Mouse (Mus musculus) liver, embryonic 16.5 days (tissue): ENCODE measurements around the gene Syt13. TPM values are rescaled to one million over a fixed set of nuclear protein-coding genes. Genes with fewer than 3 reads are reported as not detected.

Source experiments
- ATAC-seq: fragments of 200-750 bp; cut with Nextera tagmentation; 2 replicates; pipeline ENCODE4 v1.8.0; 2017; ENCODE audit warnings: low read depth, mild to moderate bottlenecking, moderate number of reproducible peaks, moderate library complexity
- H3K27ac ChIP-seq: fragments of 300-500 bp; sonication (generic); 2 replicates; pipeline ENCODE4 v1.5.1; 2014; ENCODE audit warnings: mild to moderate bottlenecking, low read length
- H3K27me3 ChIP-seq: fragments of 300-500 bp; sonication (generic); 2 replicates; pipeline ENCODE4 v1.6.1; 2014; ENCODE audit warnings: low read depth, low read length, mixed read lengths; ENCODE audit not compliant: control insufficient read depth, insufficient read depth
- H3K36me3 ChIP-seq: fragments of 300-500 bp; sonication (generic); 2 replicates; pipeline ENCODE4 v1.6.1; 2014; ENCODE audit warnings: mild to moderate bottlenecking; ENCODE audit not compliant: control insufficient read depth, insufficient read depth
- H3K4me1 ChIP-seq: fragments of 300-500 bp; sonication (generic); 2 replicates; pipeline ENCODE4 v1.6.1; 2014; ENCODE audit warnings: low read depth, low read length, mixed read lengths; ENCODE audit not compliant: control insufficient read depth
- H3K4me2 ChIP-seq: fragments of 300-500 bp; sonication (generic); 2 replicates; pipeline ENCODE4 v1.6.1; 2014; ENCODE audit warnings: low read depth, low read length, mixed read lengths
- H3K4me3 ChIP-seq: fragments of 300-500 bp; sonication (generic); 2 replicates; pipeline ENCODE4 v1.5.1; 2014; ENCODE audit warnings: low read depth, mild to moderate bottlenecking, low read length
- H3K9ac ChIP-seq: fragments of 300-500 bp; sonication (generic); 2 replicates; pipeline ENCODE4 v1.6.1; 2014; ENCODE audit warnings: low read depth, low read length
- H3K9me3 ChIP-seq: fragments of 300-500 bp; sonication (generic); replicated peaks from 2 replicates; pipeline ENCODE4 v1.6.1; 2016; ENCODE audit warnings: low read length; ENCODE audit not compliant: control insufficient read depth
- WGBS: fragments of 180-500 bp; shearing (Covaris S2); extraction: QIAGEN DNeasy Blood & Tissue Kit; methylation state at CpG from one replicate; pipeline ENCODE4 v1.1.7; 2014; ENCODE audit not compliant: insufficient replicate concordance; 5-methylcytosine and 5-hydroxymethylcytosine counted together
- polyA plus RNA-seq: library from polyadenylated mRNA; unstranded; fragments of >200 nt; fragmentation: Nextera tagmentation; extraction: Ambion mirVana; gene quantifications from 2 replicates; pipeline ENCODE4 v1.2.1, GENCODE M21; 2015

Gene Syt13
- polyA plus RNA-seq, 1 experiment from 2014 or later = 0.14 TPM

DNA sequence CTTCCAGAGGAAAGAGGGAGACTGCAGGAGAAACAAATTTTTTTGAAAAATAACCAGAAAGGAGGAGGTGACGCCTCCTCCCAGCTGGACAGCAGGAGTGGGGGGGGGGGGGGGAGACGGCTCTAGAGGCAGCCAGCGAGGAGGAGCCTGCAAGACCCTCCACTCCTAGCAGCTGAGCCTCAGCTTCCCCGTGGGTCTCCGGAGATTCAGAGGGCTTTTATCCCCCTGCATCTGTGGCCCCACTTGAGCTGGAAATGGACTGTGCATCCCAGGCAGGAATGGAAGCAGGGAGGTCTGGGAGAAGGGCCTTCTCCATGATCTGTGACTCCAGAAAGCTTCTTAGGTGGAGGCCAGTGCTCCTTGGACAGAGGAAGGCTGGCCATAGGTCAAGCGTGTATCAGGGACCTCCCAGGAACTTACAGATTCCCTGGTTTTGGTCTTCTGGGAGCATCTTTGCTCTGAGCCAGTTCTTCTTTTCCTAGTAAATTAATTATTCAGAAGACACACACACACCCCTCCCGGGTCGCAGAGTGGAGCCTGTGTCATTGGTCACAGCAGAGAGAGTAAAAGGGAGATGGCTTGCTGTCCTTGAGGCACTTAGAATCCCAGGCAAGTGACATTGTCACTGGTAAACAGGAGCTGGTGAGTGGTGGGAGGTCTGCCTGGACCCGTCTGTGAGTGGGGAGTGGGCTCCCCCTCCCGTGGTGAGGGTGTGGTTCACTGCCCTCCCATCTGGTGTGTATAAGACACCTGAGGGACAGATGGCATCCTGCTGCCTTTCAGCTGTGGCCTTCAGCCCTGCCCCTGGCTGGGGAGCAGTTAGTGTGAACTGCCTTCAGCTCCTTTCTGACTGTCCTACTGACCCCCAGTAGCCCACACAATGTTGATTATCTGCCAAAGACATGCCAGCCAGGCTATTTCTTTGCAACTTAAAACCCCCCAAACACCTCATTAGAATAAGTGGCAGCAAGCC lies 1.0 kb downstream of the Syt13 start:
- no peak overlapping the region for H3K4me2 ChIP-seq
- H3K27me3 ChIP-seq = peaks cover 37% of the 10 kb centered on the region
- H3K9ac ChIP-seq = no peak overlapping the region

GRCm38 (mm10) chr2:92917405-92918142 lies 2.7 kb downstream of the Syt13 start:
- Histone ChIP-seq H3K9me3 (no peaks in the 10 kb centered on the region), H3K4me3 (no peak overlapping the region), H3K27ac (no peak overlapping the region)

More for the DNA sequence above, 1.0 kb downstream of the Syt13 start:
- Histone ChIP-seq H3K9me3 (no peaks in the 10 kb centered on the region), H3K4me3 (no peak overlapping the region), H3K36me3 (no peaks in the 10 kb centered on the region), H3K27ac (no peak overlapping the region), H3K4me1 (no peaks in the 10 kb centered on the region)
- ATAC-seq = no peak
- WGBS = 10% methylated on average over 8 of the region's 10 CpGs

GRCm38 (mm10) chr2:92920709-92921108 lies 5.8 kb downstream of the Syt13 start:
- 66% methylated on average over 4 of the region's 4 CpGs for WGBS
- H3K36me3 ChIP-seq = no peaks in the 10 kb centered on the region
- no peak overlapping the region for H3K9ac ChIP-seq
- H3K27me3 ChIP-seq = peaks cover 13% of the 10 kb centered on the region
- ATAC-seq = no peak
- H3K4me2 ChIP-seq = no peak overlapping the region
- no peaks in the 10 kb centered on the region for H3K9me3 ChIP-seq
- no peak overlapping the region for H3K4me3 ChIP-seq
- no peaks in the 10 kb centered on the region for H3K4me1 ChIP-seq
- H3K27ac ChIP-seq = no peak overlapping the region

More at GRCm38 (mm10) chr2:92917405-92918142, 2.7 kb downstream of the Syt13 start:
- H3K36me3 ChIP-seq = no peaks in the 10 kb centered on the region
- H3K4me2 ChIP-seq = no peak overlapping the region
- 29% methylated on average over 7 of the region's 7 CpGs for WGBS
- no peak overlapping the region for H3K9ac ChIP-seq
- no peaks in the 10 kb centered on the region for H3K4me1 ChIP-seq
- no peak for ATAC-seq
- H3K27me3 ChIP-seq = peaks cover 34% of the 10 kb centered on the region

- no peak for ATAC-seq
- no peak overlapping the region for H3K4me3 ChIP-seq
- H3K4me2 ChIP-seq = no peak overlapping the region
- H3K9me3 ChIP-seq = no peaks in the 10 kb centered on the region
- WGBS = 53% methylated on average over 6 of the region's 6 CpGs
- no peaks in the 10 kb centered on the region for H3K27me3 ChIP-seq
- no peaks in the 10 kb centered on the region for H3K36me3 ChIP-seq
- H3K4me1 ChIP-seq = no peaks in the 10 kb centered on the region
- H3K27ac ChIP-seq = no peak overlapping the region
- no peak overlapping the region for H3K9ac ChIP-seq
These were observed 9.9 kb downstream of the Syt13 start for GRCm38 (mm10) chr2:92924677-92925259.

DNA sequence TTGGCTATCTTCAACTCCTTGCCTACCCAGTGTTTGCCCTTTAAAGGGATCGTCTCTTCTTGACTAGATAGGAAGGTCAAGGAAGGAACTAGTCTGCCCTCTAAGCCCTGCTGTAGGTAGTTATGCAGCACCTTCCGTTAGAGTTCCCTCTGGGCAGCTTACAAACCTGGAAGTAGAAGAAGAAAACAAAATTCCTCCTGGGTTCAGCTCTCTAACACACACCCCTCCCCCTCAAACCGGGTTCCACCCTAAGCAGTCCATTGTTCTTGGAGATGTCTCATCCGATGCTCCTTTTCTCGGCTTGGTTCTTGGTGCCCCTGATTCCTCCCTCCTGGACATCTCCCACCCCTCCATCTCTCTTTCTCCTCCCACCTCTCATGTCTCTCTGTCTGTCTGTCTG lies 14.8 kb downstream of the Syt13 start:
- H3K27ac ChIP-seq = no peak overlapping the region
- ATAC-seq = no peak
- WGBS = 61% methylated on average over 5 of the region's 5 CpGs

GRCm38 (mm10) chr2:92931061-92931460 lies 16.2 kb downstream of the Syt13 start:
- no peaks in the 10 kb centered on the region for H3K4me1 ChIP-seq

More for the DNA sequence above, 14.8 kb downstream of the Syt13 start:
- Histone ChIP-seq H3K4me2 (no peak overlapping the region), H3K9me3 (no peaks in the 10 kb centered on the region), H3K36me3 (no peaks in the 10 kb centered on the region), H3K9ac (no peak overlapping the region), H3K4me3 (no peak overlapping the region), H3K27me3 (no peaks in the 10 kb centered on the region), H3K4me1 (no peaks in the 10 kb centered on the region)

DNA sequence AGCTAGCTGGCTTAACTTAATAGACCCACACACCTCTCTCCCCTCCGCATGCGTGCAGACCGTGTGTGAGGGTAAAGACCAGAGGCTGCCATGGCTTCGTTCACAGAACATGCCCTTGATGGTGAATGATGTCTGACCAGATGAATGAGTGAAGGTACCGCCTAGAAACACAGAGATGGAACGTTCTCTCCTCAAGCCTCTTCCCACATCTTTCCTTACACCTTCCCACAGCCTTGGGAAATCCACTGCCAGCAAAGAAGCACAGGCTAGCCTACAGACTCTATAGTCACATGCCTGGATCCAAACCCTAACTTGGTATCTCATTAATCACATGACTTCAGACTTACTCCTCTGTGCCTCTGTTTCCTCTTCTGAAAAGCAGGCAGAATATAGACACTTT lies 18.5 kb downstream of the Syt13 start:
- H3K4me3 ChIP-seq = no peak overlapping the region
- H3K9ac ChIP-seq = no peak overlapping the region
- no peaks in the 10 kb centered on the region for H3K36me3 ChIP-seq
- no peak for ATAC-seq
- H3K4me1 ChIP-seq = no peaks in the 10 kb centered on the region
- no peak overlapping the region for H3K27ac ChIP-seq
- no peak overlapping the region for H3K4me2 ChIP-seq
- no peaks in the 10 kb centered on the region for H3K9me3 ChIP-seq
- no peaks in the 10 kb centered on the region for H3K27me3 ChIP-seq
- WGBS = 58% methylated on average over 6 of the region's 6 CpGs

More at GRCm38 (mm10) chr2:92931061-92931460, 16.2 kb downstream of the Syt13 start:
- Histone ChIP-seq H3K36me3 (no peaks in the 10 kb centered on the region), H3K4me3 (no peak overlapping the region), H3K4me2 (no peak overlapping the region), H3K9ac (no peak overlapping the region), H3K27me3 (no peaks in the 10 kb centered on the region), H3K27ac (no peak overlapping the region), H3K9me3 (no peaks in the 10 kb centered on the region)
- no peak for ATAC-seq
- WGBS = 35% methylated on average over 7 of the region's 7 CpGs

DNA sequence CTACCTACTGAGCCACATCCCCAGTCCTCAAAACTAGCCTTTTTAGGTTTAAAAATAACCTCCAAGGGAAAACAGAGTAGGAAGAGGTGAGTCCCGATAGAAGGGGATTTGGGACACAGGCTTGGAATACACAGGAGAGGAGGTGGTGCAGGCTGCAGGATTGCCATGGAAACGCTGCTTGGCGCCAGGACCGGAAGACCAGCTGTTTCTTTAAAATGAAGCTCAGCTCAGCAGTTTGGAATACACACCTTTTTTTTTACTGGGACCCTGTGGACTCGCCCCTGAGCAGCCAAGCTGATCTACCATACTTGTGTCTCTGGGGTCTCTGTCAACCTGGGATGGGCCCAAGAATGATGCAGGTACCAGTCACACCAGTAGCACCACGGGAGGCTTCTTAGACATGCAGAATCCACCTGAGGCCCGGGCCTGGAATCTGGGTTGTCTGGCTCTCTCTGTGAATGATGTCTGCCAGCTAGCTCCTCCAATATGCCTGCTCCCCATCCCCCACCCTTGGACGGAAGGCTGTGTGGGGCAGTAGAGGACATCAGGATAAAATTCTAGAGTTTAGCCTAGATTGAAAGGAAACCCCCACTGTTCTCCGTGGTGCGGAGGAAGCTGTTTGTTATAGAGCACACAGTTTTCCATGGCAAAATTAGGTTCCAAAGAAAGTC lies 19.5 kb downstream of the Syt13 start:
- WGBS = 35% methylated on average over 10 of the region's 10 CpGs
- H3K9ac ChIP-seq = no peak overlapping the region
- H3K4me1 ChIP-seq = no peaks in the 10 kb centered on the region
- H3K27me3 ChIP-seq = no peaks in the 10 kb centered on the region
- H3K36me3 ChIP-seq = no peaks in the 10 kb centered on the region
- ATAC-seq = no peak
- H3K9me3 ChIP-seq = no peaks in the 10 kb centered on the region
- no peak overlapping the region for H3K4me3 ChIP-seq
- H3K4me2 ChIP-seq = no peak overlapping the region
- no peak overlapping the region for H3K27ac ChIP-seq
